Mouse (Mus musculus) embryonic stem cell, embryonic (primary cell): ENCODE data around the gene Spata2l.

ENCODE experiments used
- CTCF ChIA-PET, 4 experiments: fragments of 300-600 bp in 2 of 4; fragments of 350-600 bp in 2 of 4; sonication (Branson Sonifier 250); formaldehyde crosslinking; loops; one replicate each; lab custom pipeline; 2022; ENCODE audit warnings: inconsistent platforms in 2 of 4; lab: Charles Lee
- POLR2A ChIA-PET, 4 experiments: fragments of 300-600 bp in 2 of 4; fragments of 350-600 bp in 2 of 4; sonication (Branson Sonifier 250); formaldehyde crosslinking; loops; one replicate each; lab custom pipeline; 2022; ENCODE audit warnings: antibody characterized with exemption in 4 of 4, inconsistent platforms in 1 of 4; lab: Charles Lee

Gene Spata2l

DNA sequence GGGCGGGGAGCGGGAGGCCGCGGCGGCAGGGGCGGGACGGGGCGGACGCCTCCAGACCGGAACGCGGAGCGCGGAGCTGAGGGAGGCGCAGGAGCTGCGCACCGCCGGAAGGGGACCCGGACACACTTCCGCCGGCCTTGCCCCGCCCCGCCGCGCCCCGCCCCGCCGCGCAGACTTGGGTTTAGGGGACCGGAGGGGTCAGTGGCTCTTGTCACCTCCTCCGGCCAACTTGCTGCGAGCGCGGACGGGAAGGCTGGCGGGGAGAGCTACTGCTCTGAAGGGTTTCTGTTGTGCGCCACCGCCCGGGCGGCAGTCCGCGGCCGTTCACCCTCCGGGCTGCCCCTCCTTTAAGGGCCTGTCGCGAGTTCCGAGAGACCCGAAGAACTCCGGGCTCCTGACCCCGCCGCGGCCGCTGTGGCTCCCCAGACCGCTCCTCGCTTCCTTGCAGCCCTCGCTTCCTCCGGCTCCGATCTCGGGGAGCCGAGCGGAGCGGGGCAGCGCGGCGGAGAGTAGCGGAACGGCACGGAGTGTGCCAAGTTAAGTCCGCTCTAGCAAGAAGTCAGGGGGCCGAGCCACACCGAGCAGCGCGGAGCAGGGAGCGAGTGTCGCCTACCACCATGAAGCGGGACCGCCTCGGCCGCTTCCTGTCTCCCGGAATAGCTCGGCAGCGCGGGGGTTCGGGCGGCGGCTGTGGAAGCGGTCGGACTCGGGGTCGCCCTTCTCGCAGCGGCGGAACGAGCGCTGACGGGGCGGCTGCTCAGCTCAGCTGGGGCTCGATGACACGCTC is 18.3 kb upstream of the Spata2l start, which contains the start of the genes Zfp276 and Vps9d1:
Zfp276 (plus strand) TSS at position 97 of the 787 bp plus-strand sequence.
Vps9d1 (minus strand) TSS at position 250 of the 787 bp plus-strand sequence.
- ChIA-PET CTCF (interaction anchor here (0.5 to 1.5 kb wide), 11 partner anchors 17 to 273 kb away, joined by 3 to 10 read pairs (median 3); partner anchors contain the start of gene Mc1r (in 1 of the 4)), POLR2A (interaction anchor here (0.6 to 5.9 kb wide), 33 partner anchors 8 to 962 kb away, joined by 3 to 46 read pairs (median 4); partner anchors contain the start of genes Spata2l (in 4 of the 4), Chmp1a (in 2 of the 4), Spata33 (in 2 of the 4) and Cdk10 (in 1 of the 4))

DNA sequence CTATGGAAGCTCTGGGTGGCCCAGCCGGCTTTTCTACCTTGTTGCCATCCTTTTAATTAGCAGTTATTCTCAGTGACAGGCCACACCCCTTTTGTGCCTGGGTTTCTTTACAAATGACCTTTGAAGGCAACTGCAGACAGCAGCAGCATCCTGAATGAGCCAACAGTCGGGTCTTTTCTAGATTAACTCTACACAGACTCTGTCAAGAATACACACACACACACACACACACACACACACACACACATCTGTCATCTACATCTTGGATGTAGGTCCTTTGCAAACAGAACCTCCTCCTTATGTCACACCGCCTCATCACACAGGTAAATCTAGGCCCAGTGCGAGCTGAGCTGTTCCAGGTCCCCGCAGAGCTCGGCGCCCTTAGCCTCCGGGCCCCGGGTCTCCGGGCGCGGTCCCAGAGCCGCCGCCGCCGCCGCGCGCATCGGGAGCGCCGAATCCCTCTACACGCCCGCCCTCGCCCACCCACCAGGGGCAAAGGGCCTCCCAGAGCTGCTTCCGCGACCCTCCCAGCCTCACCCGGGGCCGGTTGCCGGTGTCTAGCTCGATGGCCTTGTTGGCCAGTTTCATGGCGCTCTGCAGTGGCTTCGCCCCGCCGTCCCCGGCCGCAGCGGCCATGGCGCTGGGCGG is 17.5 kb upstream of the Spata2l start:
- ChIA-PET POLR2A (interaction anchor here (0.6 to 5.9 kb wide), 27 partner anchors 9 to 208 kb away, joined by 3 to 46 read pairs (median 4); partner anchors contain the start of genes Spata2l (in 4 of the 4), Cdk10 (in 1 of the 4), Chmp1a (in 1 of the 4) and Spata33 (in 1 of the 4)), CTCF (interaction anchor here in 3 of 4 experiments (0.5 to 1.4 kb wide), 9 partner anchors 18 to 189 kb away, joined by 3 to 19 read pairs (median 3); partner anchors contain the start of gene Mc1r (in 1 of the 3))

DNA sequence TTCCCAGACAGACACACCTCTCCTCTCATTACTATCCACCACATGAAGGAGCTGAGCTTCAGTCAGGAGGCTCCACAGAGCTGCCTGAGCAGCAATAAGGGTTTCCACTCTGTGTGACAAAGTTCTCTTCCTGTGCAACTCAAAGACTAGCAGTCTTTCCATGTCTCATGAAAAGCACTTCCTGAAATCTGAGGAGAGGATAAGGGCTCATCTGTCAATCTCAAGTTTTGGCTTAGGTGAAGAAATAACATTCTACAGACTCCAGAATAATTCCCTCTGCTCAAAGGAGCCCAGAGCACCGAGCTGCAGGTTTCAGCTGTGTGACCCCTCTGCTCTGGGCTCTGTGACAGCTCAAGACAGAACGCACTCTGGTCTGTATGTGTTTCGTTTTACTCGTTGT is 16.9 kb upstream of the Spata2l start:
- CTCF ChIA-PET, result interaction anchor here in 2 of 4 experiments (0.5 to 0.6 kb wide), 2 partner anchors 70 kb away, joined by 3 to 19 read pairs; no protein-coding TSS in a partner anchor
- POLR2A ChIA-PET, result interaction anchor here in 2 of 4 experiments (0.7 to 5.9 kb wide), 13 partner anchors 8 to 207 kb away, joined by 3 to 46 read pairs (median 5); partner anchors contain the start of genes Spata2l (in 2 of the 2), Cdk10 (in 1 of the 2), Chmp1a (in 1 of the 2) and Spata33 (in 1 of the 2)

DNA sequence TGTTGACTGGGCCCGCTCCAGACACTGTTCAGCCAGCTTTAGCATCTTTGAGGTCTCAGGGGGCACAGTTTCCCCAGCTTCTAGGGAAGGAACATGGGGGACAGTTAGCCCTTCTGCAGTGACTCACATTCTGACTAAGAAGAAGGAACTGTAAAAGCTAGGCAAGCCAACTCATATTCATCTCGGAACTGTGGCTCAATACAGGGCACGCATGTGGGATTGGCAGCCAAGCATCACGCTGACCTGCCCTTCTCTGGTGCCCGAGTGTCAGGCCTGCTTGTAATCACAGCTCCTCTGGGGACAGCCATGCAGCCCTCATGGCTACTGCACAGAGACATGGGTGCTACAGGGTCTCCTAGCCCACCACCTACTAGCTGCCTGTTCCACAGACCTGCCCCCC is 14.9 kb upstream of the Spata2l start:
- ChIA-PET POLR2A (interaction anchor here in 2 of 4 experiments (1.2 to 1.5 kb wide), 3 partner anchors 13 to 29 kb away, joined by 3 read pairs; no protein-coding TSS in a partner anchor), CTCF (no interaction called here)

DNA sequence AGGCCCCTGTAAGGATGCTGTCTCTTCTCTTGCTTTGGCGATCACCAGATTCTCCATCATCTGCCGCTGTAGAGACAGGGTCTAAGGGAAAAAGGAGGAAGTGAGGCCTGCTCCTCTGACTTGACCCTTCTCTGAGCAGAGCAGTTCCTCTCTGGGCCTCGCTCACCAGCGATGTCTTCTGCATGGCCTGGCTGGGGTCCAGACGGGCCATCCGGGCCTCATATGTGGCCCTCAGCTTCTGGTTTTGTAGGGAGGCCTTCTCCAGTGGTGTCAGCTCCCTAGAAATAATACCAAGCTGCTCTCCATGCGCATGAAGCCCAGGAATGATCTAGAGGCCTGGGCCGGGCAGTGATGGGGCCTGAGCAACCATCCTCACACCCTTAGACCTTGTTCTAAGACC is 12.6 kb upstream of the Spata2l start:
- POLR2A ChIA-PET, result interaction anchor here in 1 of 4 experiments (1.1 to 6.7 kb wide), 2 partner anchors 15 to 23 kb away, joined by 4 to 53 read pairs; partner anchors contain the start of gene Spata2l

DNA sequence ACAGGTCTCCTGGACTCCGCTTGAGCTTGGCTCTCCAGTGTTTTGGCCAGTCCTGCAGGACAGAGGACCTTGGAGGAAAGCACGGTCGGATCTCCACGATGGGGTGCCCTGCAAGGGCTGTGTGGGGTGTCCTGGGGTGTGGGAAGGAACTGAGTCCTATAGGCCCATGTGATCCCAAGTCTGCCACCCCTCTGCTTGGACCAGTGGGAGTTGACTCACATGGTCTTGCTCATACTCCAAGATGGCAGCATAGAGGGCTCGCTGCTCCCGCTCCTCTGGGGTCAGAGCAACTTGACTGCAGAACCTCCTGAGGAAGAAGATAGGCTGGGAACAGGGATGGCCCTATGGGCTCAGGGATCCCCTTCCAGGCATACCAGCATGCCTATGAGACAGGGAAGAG is 11.7 kb upstream of the Spata2l start:
- CTCF ChIA-PET, result interaction anchor here in 2 of 4 experiments (1.1 to 1.3 kb wide), 2 partner anchors 14 to 42 kb away, joined by 3 read pairs; no protein-coding TSS in a partner anchor
- POLR2A ChIA-PET, result interaction anchor here in 1 of 4 experiments (1.3 to 6.7 kb wide), 5 partner anchors 10 to 36 kb away, joined by 3 to 53 read pairs (median 5); partner anchors contain the start of genes Chmp1a, Spata2l and Spata33

More for the DNA sequence above, 12.6 kb upstream of the Spata2l start:
- CTCF ChIA-PET, result interaction anchor here in 2 of 4 experiments (1.1 to 1.3 kb wide), 2 partner anchors 15 to 42 kb away, joined by 3 read pairs; no protein-coding TSS in a partner anchor

DNA sequence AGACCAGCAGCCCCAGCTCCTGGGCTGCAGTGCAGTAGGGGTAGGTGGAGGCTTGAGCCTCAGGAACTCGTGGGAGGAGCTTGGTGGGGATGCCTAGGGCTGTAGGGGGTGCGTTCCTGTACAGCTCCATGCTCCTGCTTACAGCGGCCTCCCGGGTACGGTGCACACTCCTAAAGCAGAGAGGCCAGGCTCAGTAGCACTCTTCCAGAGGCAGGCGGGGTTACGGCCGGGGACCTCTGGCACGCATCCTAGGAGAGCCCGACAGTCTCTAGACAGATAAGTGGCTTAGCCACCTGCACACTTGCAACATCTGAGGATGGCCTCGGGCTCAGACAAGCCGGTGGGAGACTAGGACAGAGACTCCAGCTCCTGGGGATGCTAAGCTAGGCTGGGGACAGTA is 9.5 kb upstream of the Spata2l start:
- ChIA-PET CTCF (interaction anchor here in 3 of 4 experiments (0.6 to 1.9 kb wide), 5 partner anchors 12 to 162 kb away, joined by 3 to 7 read pairs (median 4); partner anchors contain the start of gene Mc1r (in 1 of the 3)), POLR2A (interaction anchor here in 3 of 4 experiments (0.6 to 6.7 kb wide), 19 partner anchors 8 to 203 kb away, joined by 3 to 53 read pairs (median 4); partner anchors contain the start of genes Spata2l (in 3 of the 3), Cdk10 (in 2 of the 3), Chmp1a (in 2 of the 3) and Spata33 (in 2 of the 3))

DNA sequence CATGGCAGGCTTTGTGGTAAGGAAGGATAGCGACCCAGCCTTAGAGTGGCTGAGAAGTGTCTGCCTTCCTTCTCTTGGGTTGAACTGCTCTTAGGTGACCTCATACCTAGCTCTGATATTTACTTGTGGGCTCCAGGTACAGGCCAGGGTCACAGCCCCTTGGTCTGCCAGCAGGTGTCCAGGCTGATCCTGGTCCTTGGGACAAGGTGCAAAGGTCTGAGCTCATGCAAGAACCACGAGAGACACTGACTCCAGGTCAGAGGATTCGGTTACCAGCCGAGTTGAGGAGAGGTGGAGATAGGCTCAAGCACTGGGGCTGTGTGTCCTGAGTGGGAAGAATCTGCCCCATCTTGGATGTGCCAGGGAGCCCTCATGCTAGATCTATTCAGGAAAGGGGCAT is 8.3 kb upstream of the Spata2l start:
- POLR2A ChIA-PET, result interaction anchor here (0.6 to 6.7 kb wide), 7 partner anchors 8 to 1457 kb away, joined by 3 to 53 read pairs (median 4); partner anchors contain the start of genes Spata2l (in 2 of the 4), Vps9d1 (in 1 of the 4) and Zfp276 (in 1 of the 4)
- CTCF ChIA-PET, result no interaction called here

DNA sequence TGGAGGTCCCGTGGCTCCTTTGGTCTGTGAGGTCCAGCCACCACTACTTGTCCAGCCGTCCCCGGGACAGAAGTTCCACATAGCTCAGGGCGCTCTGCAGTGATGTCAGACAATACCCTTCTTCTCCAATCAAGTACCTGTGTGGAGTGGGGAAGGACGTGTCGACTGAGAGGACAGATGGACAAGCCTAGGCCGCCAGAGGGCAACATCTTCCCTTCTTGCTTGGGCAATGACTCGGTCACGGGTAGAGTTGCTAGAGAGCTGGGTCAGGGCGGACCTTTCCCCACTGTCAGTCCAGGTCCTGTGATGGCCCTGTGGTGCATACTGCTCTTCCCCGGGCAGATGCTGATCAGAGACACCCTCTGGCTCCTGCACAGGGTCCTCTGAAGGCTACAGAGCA is 7.0 kb upstream of the Spata2l start:
- POLR2A ChIA-PET, result interaction anchor here in 2 of 4 experiments (0.6 to 6.7 kb wide), 5 partner anchors 9 to 213 kb away, joined by 3 to 53 read pairs (median 4); partner anchors contain the start of genes Spata2l (in 1 of the 2), Vps9d1 (in 1 of the 2) and Zfp276 (in 1 of the 2)

DNA sequence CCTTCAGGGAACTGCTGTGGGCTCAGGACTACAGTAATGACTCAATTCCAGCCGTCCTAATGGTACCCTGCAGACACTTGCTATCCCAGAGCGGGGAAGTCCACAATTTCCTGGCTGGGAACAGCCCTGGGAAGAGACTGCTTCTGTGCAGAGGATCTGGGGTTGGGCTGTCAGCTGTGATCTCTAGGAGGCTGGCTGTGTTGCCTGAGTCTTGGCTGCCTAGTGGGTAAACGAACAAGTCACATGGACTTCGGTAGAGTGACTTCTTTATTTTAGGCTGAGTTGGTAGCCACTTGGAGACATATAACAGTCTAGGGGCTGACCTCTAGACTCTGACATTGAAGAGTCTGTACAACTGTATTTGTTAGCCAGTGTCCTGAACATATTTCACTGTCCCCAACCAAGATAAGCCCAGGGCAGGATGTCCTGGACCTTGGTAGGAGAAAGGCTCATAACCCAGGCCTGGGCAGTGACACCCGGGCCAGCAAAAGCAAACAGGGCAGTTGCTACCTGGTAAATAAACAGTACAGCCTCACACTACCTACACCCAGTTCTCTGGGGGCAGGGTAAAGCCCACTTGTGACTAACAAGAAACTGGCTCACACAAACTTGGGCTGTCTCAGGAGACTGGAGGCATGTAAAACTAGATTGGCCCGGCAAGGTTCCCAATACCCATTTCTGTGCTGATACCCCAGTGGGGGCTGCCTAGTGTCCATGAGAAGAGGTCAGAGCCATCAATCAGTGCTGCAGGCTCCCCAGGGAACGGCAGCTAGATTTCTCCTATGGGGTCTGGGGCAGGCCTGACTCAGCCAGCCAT is 6.3 kb upstream of the Spata2l start:
- ChIA-PET POLR2A (interaction anchor here in 2 of 4 experiments (0.8 to 4.7 kb wide), 3 partner anchors 12 to 139 kb away, joined by 3 to 26 read pairs (median 3); partner anchors contain the start of genes Vps9d1 (in 1 of the 2) and Zfp276 (in 1 of the 2)), CTCF (no interaction called here)

More for the DNA sequence above, 7.0 kb upstream of the Spata2l start:
- CTCF ChIA-PET, result interaction anchor here in 2 of 4 experiments (0.6 to 1.1 kb wide), 4 partner anchors 9 to 143 kb away, joined by 3 to 4 read pairs (median 4); no protein-coding TSS in a partner anchor

DNA sequence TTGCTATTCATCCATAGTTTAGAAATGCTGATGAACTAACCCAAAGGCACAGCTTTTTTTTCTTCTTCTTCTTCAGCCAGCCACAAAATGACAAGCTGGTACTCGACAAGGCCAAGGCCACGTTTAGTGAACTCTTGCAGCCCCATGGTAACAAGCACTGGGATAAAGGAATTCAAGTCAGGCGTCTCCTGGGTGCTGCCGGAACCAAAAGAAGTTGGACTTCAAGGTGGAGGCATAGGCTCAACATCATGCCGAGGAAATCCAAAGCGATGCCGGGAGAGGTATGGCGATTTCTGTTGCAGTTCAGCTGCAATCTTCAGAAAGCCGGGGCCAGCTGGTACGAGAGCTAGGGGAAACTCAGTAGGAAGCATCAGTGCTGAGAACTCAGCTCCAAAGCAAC is 3.4 kb upstream of the Spata2l start:
- CTCF ChIA-PET, result interaction anchor here in 3 of 4 experiments (0.5 to 0.7 kb wide), 6 partner anchors 7 to 902 kb away, joined by 3 to 9 read pairs (median 5); no protein-coding TSS in a partner anchor
- POLR2A ChIA-PET, result interaction anchor here in 2 of 4 experiments (1.0 to 9.1 kb wide), 8 partner anchors 11 to 134 kb away, joined by 3 to 46 read pairs (median 3); partner anchors contain the start of genes Vps9d1 (in 2 of the 2), Zfp276 (in 2 of the 2), Chmp1a (in 1 of the 2) and Spata33 (in 1 of the 2)

DNA sequence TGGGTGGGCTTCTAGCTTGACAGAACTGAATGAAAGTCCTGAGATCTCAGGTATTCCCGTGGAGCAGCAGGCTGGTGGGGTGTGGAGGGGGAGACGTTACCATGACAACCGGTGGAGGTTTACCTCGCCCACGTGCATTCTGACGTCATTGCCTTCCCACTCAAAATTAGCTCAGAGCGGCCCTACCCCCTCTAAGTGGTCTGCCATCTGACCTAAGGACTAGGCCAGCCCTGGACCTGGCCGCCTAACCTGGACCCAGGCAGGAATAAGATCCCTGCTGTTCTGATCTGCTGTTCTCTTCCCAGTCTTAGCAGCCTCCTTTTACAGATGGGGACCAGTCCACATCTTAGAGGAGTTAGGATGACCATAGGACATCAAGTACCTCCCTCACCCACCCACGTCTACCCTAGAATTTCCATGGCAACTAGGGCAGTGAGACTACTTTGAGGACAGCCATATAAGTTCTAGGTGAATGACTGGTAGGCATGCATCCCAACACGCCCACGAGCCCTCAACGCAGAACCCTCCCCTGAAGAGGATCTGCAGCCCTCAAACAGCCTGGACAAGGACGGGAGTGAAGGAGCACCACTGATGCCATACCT is 1.0 kb downstream of the Spata2l start:
- CTCF ChIA-PET, result interaction anchor here in 3 of 4 experiments (0.5 to 3.5 kb wide), 8 partner anchors 11 to 172 kb away, joined by 3 to 19 read pairs (median 6); partner anchors contain the start of genes Chmp1a (in 2 of the 3), Spata33 (in 2 of the 3) and Mc1r (in 1 of the 3)
- POLR2A ChIA-PET, result interaction anchor here (0.5 to 9.1 kb wide), 35 partner anchors 9 to 711 kb away, joined by 3 to 53 read pairs (median 5); partner anchors contain the start of genes Vps9d1 (in 3 of the 4), Zfp276 (in 3 of the 4), Cdk10 (in 2 of the 4) and Chmp1a (in 2 of the 4)

DNA sequence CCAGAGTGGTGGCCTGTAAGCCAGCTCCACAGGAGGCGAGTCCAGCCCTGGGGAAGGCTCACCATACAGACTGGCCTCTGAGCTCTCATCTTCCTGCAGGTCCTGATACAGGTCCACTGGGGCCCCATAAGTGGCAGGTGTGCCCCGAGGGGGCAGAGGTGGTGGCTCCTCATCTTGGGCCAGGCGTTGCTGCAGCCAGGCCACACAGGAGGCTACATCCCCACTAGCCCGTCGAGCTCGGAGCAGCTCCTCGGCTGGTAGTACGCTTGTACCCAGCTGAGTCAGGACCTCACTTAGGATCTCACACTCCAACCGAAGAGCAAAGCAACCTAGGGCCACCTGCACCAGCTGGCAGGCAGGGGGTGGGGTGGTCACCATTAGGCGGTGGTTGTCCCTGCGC is 2.3 kb downstream of the Spata2l start:
- CTCF ChIA-PET, result interaction anchor here in 3 of 4 experiments (0.6 to 3.5 kb wide), 10 partner anchors 12 to 410 kb away, joined by 3 to 19 read pairs (median 6); partner anchors contain the start of genes Chmp1a (in 1 of the 3) and Spata33 (in 1 of the 3)
- POLR2A ChIA-PET, result interaction anchor here (0.5 to 9.1 kb wide), 36 partner anchors 8 to 598 kb away, joined by 3 to 53 read pairs (median 4); partner anchors contain the start of genes Vps9d1 (in 3 of the 4), Zfp276 (in 3 of the 4), Cdk10 (in 2 of the 4) and Chmp1a (in 2 of the 4)

DNA sequence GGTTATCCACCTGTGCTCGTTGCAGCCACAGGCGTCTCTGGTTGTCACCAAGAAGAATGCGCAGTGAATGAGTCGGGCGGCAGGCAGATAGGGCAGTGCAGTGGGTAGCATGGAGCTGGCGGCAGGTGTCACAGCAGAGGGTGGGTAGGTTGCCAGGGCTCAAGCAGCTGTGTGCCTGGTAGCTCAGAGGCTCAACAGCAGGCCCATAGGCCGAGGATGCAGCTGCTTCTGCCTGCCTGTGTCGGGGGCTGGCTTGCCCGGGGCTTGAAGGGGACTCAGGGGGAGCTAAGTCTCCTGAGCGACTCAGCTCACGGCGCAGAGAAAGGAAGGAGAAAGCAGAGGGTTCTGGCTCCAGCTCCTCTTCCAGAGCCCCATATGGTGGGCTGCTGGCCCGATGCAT is 2.7 kb downstream of the Spata2l start:
- CTCF ChIA-PET, result interaction anchor here in 3 of 4 experiments (0.6 to 3.5 kb wide), 15 partner anchors 9 to 411 kb away, joined by 3 to 19 read pairs (median 5); partner anchors contain the start of genes Chmp1a (in 1 of the 3), Mc1r (in 1 of the 3) and Spata33 (in 1 of the 3)
- POLR2A ChIA-PET, result interaction anchor here (0.5 to 9.1 kb wide), 30 partner anchors 9 to 598 kb away, joined by 3 to 53 read pairs (median 5); partner anchors contain the start of genes Vps9d1 (in 3 of the 4), Zfp276 (in 3 of the 4), Cdk10 (in 2 of the 4) and Chmp1a (in 2 of the 4)
